Mouse (Mus musculus) erythroid progenitor cell, adult 5-6 weeks (primary cell): ENCODE results near the gene Spcs3. TPM values are rescaled to one million over a fixed set of nuclear protein-coding genes. Genes with fewer than 3 reads are reported as not detected.
"Not testable (repeated sequence)": the region's sequence is repeated elsewhere in the genome, so short reads cannot be mapped to it uniquely, and the experiment has no call there.

Experiments
- ATAC-seq: replicated peaks from 2 replicates; pipeline ENCODE4 v1.8.0; 2016; ENCODE audit warnings: moderate number of reproducible peaks, mild to moderate bottlenecking, moderate TSS enrichment, inconsistent platforms; ENCODE audit not compliant: poor library complexity, low FRiP score, severe bottlenecking
- total RNA-seq, 2 experiments: library from RNA; stranded (forward) in 1 of 2; stranded (reverse) in 1 of 2; fragments of 150-400 nt in 1 of 2; fragments of 186-747, 209-891 nt in 1 of 2; gene quantifications; 2 replicates each; pipeline versions ENCODE4 v1.2.3 to v1.2.4; 2015 to 2017; ENCODE audit warnings: low replicate concordance in 2 of 2

Gene Spcs3
- total RNA-seq (2015; ENCODE audit: low replicate concordance): 37.1 and 38.6 TPM in 2 replicates
- total RNA-seq (2017; ENCODE audit: low replicate concordance): 23.2 and 32.3 TPM in 2 replicates

DNA sequence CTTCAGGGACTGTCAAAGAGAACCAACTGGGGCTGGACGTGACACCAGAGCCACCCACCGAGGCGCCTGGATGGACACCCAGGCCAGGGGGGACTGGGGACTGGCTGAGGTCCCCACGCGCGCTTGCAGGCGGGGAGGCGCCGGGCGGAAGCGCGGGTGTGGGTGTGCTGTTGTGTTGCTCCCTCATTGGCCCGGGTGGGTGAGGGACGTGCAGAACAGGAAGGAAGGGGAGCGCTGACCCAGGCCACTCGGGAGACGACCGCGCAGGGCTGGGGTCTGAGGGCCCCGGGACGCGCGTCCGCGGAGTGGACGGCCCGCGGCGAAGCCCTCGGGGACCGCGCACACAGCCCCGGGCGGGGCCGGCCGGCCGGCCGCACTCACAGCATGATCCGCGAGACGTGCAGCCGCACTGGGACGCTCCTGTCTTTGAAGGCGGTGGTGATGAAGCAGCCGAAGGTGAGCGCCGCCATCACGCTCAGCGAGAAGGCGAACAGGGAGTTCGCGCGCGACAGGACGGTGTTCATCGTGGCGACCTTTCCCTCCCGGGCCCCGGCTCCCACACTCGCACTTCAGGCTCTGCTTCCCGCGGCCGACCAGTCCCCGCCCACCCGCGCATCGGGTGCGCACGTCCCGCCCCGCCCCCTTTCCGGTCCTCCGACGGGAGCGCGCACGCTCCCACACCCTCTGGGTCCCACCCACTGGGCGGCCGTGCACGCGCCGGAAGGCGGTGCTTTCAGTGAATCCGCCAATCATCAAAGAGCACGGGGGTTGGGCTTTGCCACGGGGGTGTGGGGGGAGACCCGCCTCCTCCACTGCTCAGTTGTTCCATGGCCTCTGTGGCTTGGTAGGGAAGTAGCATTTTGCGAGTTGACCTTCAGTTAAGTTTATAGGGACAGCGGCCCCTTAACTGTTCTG is at the start of gene Spcs3, which contains the start of gene Asb5:
TSS of gene Spcs3 (minus strand) at position 617 of the 915 bp plus-strand sequence.
TSS of gene Asb5 (plus strand) at position 199 of the 915 bp plus-strand sequence.
- peak; percentile 93 for ATAC-seq

DNA sequence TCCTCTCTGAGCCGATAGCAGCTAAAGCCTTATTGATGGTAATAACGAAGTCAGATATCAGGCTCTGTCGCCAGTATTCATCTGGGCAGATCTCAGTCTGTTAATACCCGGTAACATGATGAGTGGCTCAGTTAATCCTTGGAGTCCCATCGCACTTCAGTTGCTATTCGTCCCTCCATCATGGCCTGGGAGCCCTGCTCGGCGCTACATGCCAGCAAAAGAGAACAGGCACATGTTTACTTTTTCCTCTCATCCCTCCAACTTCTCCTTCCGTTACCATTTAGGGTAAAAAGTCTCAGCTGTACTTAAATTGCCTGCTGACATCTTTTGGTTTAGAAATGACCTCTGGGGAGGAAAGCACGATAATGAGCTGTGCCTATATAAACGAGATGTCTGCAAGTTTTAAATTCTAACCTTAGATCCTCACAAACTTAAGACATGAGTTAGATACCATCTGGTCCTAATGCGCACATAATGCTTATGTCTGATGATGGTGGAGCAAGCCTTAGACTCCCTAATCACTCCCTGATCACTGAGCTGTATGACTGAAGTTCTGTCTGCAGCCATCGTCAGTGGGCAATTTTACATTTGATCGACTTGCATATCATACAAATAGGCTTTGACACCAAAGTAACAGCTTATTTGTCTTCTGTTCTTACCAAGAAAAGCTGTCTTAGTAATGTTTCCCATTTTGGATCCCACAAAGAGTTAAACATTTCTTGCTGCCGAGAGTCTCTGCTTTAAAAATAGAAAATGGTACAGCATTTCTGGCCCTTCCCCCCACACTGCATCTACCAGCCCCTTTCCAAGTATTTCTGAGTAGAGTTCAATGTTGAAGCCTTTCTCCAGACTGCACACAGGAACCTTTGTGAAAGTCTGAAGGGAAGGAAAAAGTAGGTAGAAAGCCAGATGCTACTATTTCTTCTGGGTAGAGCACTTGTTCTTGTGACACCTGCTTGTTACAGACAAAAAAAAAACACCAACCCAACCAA is 41.1 kb upstream of the Spcs3 start:
- ATAC-seq: no peak

DNA sequence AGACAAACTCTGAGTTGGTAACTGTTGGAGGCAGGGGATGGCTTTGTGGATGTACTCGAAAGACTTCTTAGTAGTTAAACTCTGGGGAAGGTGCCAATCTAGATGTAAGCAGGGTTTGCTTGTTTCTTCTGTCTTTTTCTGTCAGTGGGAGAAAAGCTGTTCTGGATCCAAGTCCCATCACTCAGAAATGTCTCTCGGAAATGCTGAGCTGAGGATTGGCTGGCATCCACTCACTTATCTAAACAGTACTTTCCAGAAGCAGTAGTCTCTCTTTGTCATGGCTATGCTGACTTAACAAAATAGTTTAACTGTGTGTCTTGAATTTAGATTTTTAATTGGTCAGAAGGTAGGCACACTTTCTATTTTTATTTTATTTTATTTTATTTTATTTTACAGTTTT is 37.4 kb upstream of the Spcs3 start:
- ATAC-seq: no peak

DNA sequence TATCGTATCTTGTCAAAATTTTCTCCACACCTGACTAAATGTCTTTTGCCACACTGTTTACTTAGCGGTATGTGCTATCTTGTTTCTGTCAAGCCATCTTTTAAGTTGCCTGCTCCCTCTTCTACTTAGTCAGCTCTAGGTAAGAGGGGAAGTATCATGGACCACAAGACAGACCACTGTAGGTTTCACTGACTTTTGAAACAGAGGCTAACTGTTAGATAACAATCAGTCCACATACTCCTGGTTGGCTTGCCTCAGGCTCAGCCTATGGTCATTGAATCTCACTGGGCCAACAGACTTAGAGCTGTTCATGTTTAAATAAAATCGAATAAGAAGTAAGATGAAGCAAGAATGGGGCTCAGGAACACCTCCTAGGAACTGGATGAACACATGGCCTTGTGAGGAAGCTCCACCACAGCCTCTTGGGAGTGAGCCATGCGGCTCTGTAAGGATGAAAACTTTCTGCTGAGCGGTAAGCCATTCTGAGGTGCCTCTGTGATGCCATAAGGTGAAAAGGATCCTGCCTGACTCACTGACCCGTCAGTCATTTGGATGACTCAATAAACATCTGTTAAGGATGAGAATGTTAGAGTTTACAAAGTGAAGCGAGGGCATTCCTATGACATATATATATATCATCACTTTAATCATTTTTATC is 35.9 kb upstream of the Spcs3 start:
- ATAC-seq: no peak

DNA sequence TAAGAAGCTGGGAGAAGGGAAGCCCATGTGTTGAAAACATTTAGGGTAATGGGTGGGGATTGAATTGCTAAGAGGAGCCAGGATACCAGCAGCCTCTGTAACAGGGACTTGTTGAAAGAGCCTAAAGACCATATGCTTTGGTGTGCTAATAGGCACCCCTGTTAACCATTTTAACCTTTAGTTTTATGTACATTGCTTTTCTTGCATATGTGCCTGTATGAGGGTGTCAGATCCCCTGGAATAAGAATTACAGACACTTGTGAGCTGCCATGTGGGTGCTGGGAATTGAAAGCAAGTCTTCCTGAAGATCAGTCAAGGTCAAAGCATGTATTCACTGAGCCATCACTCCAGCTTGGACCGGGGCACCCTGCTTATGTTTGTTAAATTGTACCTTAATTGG is 35.4 kb upstream of the Spcs3 start:
- no peak for ATAC-seq

DNA sequence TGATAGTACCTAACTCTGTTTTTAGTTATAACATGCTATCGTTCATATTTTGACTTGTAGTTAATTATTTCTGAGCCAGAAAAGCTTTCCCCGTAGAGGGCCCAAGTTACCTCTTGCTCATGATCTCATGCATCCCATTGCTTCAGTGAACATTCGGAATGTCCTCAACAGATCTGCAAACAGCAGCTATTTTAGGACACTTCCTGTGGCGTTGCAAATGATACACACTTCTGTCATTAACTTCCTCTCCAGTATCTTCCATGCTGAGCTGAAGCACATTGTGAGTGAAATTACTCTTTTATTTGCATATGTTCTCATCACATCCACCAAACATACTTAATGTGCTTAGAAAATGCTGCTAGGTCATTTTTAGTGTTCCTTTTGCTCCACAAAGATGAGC is 32.3 kb upstream of the Spcs3 start:
- ATAC-seq: no peak

DNA sequence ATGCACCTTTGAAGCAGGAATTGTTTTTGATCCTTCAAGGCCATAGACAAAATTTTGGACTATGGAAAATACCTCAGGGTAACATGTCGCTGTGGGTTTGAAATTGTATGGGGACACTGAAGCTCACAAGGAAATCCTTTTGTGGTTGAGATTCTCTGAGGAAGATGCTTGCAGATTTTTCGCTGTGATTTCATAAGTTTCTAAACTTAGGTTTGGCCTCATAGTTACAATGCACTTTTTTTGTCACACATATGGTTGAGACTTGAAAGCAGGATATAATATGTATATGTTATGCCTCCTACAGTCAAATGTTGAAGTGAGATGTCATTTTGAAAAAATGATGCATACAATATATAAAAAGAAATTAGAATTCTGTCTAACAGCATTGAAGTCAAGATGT is 25.1 kb upstream of the Spcs3 start:
- no peak for ATAC-seq

DNA sequence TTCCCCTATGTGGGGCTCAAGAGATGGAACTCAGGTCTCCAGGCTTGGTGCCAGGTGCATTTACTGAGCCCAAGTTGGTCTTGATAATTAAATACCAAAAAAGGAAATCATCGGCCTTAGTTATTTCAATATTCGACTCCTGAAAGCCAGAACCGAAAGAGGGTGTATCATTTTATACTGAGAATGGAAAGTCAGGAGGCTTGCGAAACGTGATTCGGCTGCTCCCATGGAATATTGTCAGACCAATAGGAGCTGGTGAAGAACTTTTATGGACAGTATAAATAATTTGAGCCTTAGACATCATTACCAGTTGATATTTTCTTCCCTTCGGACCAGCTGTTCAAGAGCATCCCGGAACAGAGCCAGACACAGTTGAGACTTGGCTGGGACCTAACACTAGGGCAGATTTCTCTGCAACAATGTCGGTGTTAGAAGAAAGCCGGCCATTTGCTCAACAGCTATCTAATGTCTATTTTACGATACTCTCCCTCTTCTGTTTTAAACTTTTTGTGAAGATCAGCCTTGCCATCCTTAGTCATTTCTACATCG is 20.3 kb upstream of the Spcs3 start:
- ATAC-seq: no peak

DNA sequence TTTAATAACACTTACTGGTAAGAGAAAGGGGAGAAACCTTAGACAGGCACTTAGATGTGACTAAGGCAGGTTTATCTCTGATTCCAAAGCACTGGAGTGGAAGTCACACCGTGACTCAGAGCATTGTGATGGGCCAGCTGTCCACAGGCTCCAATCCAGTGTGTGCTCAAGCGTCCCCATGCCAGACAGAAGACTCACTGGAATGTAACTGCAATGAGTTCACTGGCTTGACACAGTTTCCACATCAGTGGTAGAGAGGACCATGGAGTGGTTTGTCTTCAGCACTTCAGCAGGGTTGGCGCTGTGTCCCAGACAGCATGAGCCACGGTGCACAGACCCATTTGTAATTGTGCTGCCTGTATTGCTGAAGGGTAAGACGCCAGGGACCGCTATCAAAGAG is 18.6 kb upstream of the Spcs3 start:
- ATAC-seq: no peak

DNA sequence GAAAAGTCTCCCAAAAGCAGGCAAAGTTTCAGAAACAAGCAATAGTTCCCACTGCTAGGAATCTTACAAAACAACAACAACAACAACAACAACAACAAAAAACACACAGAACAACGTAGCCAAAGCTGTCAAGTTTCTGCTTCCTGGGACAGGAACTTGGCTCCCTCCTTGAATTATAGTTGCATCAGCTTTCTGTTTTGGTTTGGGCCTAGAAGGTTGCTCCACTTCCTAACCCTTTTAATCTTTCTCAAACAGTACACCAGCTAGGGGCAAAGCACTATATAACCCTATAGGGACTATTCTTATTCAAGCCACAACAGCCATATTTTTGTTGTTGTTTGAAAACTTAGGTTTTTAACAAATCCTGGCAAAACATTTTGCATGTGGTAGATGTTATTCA is 11.5 kb upstream of the Spcs3 start:
- ATAC-seq: no peak

DNA sequence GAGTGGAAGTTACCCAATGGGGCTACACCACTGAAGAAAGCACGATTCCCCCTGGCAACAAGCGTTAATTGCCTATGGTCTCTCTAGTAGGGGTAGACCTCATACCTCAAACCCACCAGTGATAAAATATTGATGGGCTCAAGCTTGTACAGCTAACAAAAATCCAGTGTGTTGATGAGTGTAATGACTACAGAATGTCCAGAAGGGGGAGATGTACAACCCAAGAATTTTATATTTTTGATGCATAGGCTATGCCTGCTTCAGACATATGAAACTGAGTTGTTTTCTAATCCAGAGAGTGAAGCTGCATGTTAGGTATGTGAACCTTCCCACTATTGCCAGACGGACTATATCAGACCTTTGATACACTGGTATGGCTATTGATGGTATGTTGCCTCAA is 7.5 kb upstream of the Spcs3 start:
- ATAC-seq: no peak

DNA sequence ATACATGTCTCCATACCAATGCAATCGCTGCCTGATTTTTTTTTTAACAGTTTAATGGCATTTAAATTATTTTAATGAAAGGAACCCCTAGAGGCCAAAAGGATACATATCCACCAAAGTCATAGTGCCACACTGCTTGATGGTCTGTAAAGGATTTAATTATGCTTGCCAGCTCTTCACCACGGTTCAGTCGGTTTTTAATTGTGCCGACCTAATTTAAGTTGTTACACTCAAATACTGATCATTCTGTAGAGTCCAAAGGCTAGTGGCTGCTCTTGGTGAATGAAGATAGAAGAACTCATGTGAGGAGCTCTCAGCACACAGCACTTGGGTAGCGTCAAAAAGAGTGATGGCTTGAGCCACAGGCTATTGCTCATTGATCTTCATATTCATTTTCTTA is 5.4 kb upstream of the Spcs3 start:
- no peak for ATAC-seq

DNA sequence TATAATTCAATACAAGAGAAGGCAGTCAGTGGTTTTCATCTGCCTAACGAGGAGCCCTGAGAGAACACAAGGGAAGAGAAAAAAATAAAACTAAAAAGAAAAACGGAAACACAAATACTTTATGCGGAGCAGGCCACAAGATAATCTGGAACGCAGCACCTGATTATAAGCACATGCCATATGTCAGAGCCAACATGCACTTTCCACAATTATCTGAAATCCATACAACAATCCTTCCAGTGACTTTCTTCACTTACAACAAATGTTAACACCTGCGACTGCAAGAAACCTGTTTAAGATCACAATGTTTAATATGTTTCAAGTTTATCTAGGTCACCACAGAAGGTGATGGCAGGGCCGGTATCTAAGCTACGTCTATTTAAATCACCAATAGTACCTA is 1.2 kb downstream of the Spcs3 start:
- no peak for ATAC-seq

DNA sequence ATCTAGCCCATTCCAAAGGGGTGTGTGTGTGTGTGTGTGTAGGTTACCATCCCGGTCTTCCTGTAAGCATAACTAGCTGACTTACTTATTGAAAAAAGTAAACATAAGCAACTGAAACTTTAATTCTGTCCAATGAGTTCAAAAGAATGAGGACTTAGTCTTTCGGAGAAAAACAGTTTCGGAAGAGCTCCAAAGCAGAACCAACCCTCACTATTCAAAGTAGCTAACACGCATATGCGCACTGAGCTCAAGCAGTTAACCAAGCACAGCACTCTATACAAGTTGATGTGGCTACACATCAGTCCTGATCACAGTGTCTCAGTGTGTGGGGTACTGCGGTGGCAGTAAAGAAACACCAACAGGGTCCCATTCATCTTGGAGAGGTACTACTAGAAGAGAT is 3.1 kb downstream of the Spcs3 start:
- ATAC-seq: no peak

DNA sequence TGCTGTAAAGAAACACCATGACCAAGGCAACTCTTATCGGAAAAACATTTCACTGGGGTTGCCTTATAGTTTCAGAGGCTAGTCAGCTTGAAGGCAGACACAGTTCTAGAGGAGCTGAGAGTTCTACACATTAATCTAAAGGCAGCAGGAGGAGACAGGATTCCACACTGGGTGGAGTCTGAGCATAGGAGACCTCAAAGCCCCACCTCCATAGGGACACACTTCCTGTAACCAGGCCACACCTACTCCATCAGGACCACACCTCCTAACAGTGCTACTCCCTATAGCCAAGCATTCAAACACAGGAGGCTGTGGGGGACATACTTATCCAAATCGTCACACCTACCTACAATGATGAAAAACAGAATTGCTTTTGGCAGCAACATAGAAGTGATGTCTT is 4.2 kb downstream of the Spcs3 start:
- peak; percentile 60 for ATAC-seq

DNA sequence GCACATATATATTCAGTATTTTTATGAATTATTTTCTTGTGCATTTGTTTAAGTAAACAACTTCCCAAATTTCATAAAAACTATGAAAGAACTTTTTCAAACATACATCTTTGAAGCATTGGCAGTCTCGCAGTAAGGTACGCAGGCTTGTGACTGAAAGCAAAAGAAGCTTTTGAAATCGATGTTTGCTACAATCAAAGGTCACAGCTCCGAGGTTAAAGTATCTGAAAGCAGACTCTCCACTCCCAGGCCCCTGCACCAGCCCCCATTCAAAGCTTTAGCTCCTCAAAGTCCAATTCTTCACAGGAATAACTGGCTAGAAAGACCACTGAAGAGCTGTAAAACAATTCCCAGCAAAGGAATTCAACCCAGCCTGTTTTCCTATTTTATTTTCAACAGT is 9.3 kb downstream of the Spcs3 start:
- no peak for ATAC-seq

DNA sequence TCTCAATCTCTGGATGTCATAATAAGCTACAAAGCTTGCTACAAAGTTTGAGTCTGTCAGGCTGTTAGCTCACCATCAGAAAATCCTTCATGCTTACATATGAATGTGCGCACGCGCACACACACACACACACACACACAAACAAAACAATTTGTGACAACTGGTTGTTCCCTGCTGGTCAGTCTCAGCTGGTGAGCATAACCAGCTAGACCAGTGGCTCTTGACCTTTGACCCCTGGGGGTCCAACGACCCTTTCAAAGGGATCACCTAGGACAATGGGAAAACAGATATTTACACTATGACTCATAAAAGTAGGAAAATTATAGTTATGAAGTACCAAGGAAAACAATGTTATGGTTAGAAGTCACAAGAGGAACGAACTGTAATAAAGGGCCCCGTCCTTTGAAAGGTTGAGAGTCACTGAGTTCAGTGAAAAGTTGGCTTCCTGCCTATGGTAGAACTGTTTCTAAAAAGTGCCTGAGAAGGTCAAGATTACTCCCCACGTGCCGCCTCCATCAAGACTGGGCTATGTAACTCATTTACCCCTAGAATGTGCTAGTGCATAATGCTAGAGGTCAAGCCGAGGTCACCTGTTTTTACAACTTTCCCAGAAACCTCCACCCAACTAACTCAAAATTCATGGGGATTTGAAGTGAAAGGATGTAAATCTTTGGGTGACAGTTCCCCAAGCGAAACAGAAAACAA is 10.9 kb downstream of the Spcs3 start:
- no peak for ATAC-seq

DNA sequence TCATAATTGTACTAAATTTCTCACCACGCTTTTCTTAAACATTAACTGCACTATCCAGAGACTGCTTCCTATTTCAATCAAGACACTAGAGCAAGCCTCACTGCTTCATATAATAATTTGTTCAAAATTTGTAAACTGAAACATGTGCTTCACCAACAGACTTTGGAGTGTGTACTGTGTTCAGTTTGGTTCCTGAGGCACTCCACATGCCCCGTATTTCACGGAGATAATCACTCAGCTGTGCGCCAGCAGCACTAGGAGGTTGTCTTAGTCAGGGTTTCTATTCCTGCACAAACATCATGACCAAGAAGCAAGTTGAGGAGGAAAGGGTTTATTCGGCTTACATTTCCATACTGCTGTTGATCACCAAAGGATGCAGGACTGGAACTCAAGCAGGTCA is 17.6 kb downstream of the Spcs3 start:
- not testable (repeated sequence) for ATAC-seq

DNA sequence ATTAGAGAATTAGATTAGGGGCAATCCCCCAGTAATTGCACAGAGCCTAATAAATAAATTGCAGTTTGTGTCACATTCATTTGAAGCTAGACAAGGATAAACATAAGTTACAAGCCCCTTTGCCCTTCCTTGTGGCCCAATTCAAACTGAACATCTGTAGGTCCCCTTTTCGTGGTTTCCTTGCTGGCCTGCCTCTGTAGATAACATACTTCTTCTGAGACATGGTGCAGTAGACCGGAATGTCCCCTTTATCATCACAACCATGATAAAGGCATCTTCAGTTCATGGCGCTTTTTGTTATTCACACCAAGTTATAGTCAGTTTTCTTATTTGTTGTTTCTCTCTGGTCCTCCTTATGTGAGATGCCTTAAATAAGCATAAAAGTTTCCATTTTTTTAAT is 18.0 kb downstream of the Spcs3 start:
- ATAC-seq: 0 out of 2 replicates have a peak, but pooled peaks have one; percentile 41
